Mouse (Mus musculus): Measurements from ENCODE around the gene Slc5a5. TPM values are rescaled to one million over a fixed set of nuclear protein-coding genes. Genes with fewer than 3 reads are reported as not detected.

Slc5a5 gene
- total and polyA plus RNA-seq, 3 experiments, result 0.04 to 0.26 (median 0.16) TPM

GRCm38 (mm10) chr8:70903112-70903511, 10.6 kb upstream of the Slc5a5 start:
- DNase-seq (ENCODE audit: extremely low read depth), result no peak
- H3K79me2 ChIP-seq (replicated peaks; ENCODE audit: control insufficient read depth, extremely low read depth, insufficient read depth, poor library complexity, severe bottlenecking), result peaks cover 11% of the 10 kb centered on the region
- no peak overlapping the region for H3K27ac ChIP-seq (ENCODE audit: insufficient read depth, low read depth)
- H3K9me3 ChIP-seq (replicated peaks; ENCODE audit: low read length), result no peaks in the 10 kb centered on the region
- in situ Hi-C loops (cut with MboI; ENCODE audit: low pct_ligation_motif_present, low pct_unique_long_range_greater_than_20kb, low sequenced_read_pairs) (no loop called here), dilution Hi-C loops (cut with MboI; ENCODE audit: extremely low pct_ligation_motif_present, extremely low pct_unique_long_range_greater_than_20kb, low sequenced_read_pairs) (no loop called here)
- no peaks in the 10 kb centered on the region for H3K27me3 ChIP-seq (replicated peaks)
- TF ChIP-seq SMC3 (IDR thresholded peaks at IDR 0.05; ENCODE audit: low read depth, low read length), result no peak
- TF ChIP-seq POLR2A (IDR thresholded peaks at IDR 0.05; ENCODE audit: low read depth, low read length), result no peak
- no peak for TF ChIP-seq MEF2A (IDR thresholded peaks at IDR 0.05; ENCODE audit: borderline replicate concordance, low read depth, low read length)
- no peak for TF ChIP-seq TCF12 (IDR thresholded peaks at IDR 0.05; ENCODE audit: low read depth, low read length)
- no peak for TF ChIP-seq E2F4 (IDR thresholded peaks at IDR 0.05; ENCODE audit: insufficient replicate concordance, low read depth, low read length)
- TF ChIP-seq USF1 (IDR thresholded peaks at IDR 0.05; ENCODE audit: low read depth, low read length), result no peak
- TF ChIP-seq MYC (IDR thresholded peaks at IDR 0.05; ENCODE audit: low read depth, low read length), result no peak
- TF ChIP-seq CTCF (conservative IDR thresholded peaks at IDR 0.05 in 1 of 2, IDR thresholded peaks at IDR 0.05 in 1 of 2; ENCODE audit: low read depth in 2 of 2, low read length in 2 of 2), result no peak
- no peak for TF ChIP-seq CHD1 (IDR thresholded peaks at IDR 0.05; ENCODE audit: low read depth, low read length)
- no peak for TF ChIP-seq GABPA (IDR thresholded peaks at IDR 0.05; ENCODE audit: insufficient replicate concordance, low read depth, low read length)
- no peak for TF ChIP-seq MAX (IDR thresholded peaks at IDR 0.05; ENCODE audit: low read length)
- no peak for TF ChIP-seq USF2 (conservative IDR thresholded peaks at IDR 0.05; ENCODE audit: low read depth, low read length)
- TF ChIP-seq ZMIZ1 (IDR thresholded peaks at IDR 0.05; ENCODE audit: low read depth, low read length), result no peak
- TF ChIP-seq ELF1 (IDR thresholded peaks at IDR 0.05; ENCODE audit: low read depth, low read length), result no peak
- no peak for TF ChIP-seq JUND (conservative IDR thresholded peaks at IDR 0.05; ENCODE audit: low read depth, low read length)
- no peak for TF ChIP-seq NRF1 (IDR thresholded peaks at IDR 0.05; ENCODE audit: low read depth, low read length)
- no peak for TF ChIP-seq IRF4 (IDR thresholded peaks at IDR 0.05; ENCODE audit: low read depth, low read length)
- peaks cover 0 to 4% of the 10 kb centered on the region in 2 experiments for H3K36me3 ChIP-seq (replicated peaks in 1 of 2; ENCODE audit: control insufficient read depth in 1 of 2, insufficient read depth in 1 of 2, low read length in 1 of 2)
- peaks cover 15 to 60% of the 10 kb centered on the region in 2 experiments for H3K4me1 ChIP-seq (ENCODE audit: control insufficient read depth in 1 of 2, insufficient read depth in 2 of 2)
- no peak overlapping the region for H3K4me3 ChIP-seq (replicated peaks in 1 of 3; ENCODE audit: low read depth in 2 of 3, low read length in 2 of 3, poor library complexity in 1 of 3)
- no peak overlapping the region for H3K4me2 ChIP-seq (ENCODE audit: insufficient read depth, low read depth, poor library complexity, severe bottlenecking)
- H3K9ac ChIP-seq (ENCODE audit: insufficient read depth, low read depth), result no peak overlapping the region

GRCm38 (mm10) chr8:70902211-70902610, 9.7 kb upstream of the Slc5a5 start:
- no peaks in the 10 kb centered on the region for H3K9me3 ChIP-seq (replicated peaks; ENCODE audit: low read length)
- H3K27me3 ChIP-seq (replicated peaks), result no peaks in the 10 kb centered on the region
- peaks cover 8% of the 10 kb centered on the region for H3K79me2 ChIP-seq (replicated peaks; ENCODE audit: control insufficient read depth, extremely low read depth, insufficient read depth, poor library complexity, severe bottlenecking)
- no peak overlapping the region for H3K9ac ChIP-seq (ENCODE audit: insufficient read depth, low read depth)
- in situ Hi-C loops (cut with MboI; ENCODE audit: low pct_ligation_motif_present, low pct_unique_long_range_greater_than_20kb, low sequenced_read_pairs) (no loop called here), dilution Hi-C loops (cut with MboI; ENCODE audit: extremely low pct_ligation_motif_present, extremely low pct_unique_long_range_greater_than_20kb, low sequenced_read_pairs) (no loop called here)
- H3K27ac ChIP-seq (ENCODE audit: insufficient read depth, low read depth), result no peak overlapping the region
- H3K4me2 ChIP-seq (ENCODE audit: insufficient read depth, low read depth, poor library complexity, severe bottlenecking), result no peak overlapping the region
- H3K4me1 ChIP-seq (ENCODE audit: control insufficient read depth in 1 of 2, insufficient read depth in 2 of 2), result peaks cover 15 to 54% of the 10 kb centered on the region in 2 experiments
- TF ChIP-seq CHD1 (IDR thresholded peaks at IDR 0.05; ENCODE audit: low read depth, low read length), result no peak
- no peak for TF ChIP-seq NELFE (IDR thresholded peaks at IDR 0.05; ENCODE audit: low read depth, low read length)
- TF ChIP-seq CTCF (conservative IDR thresholded peaks at IDR 0.05 in 1 of 2, IDR thresholded peaks at IDR 0.05 in 1 of 2; ENCODE audit: low read depth in 2 of 2, low read length in 2 of 2), result no peak
- TF ChIP-seq EP300 (IDR thresholded peaks at IDR 0.05; ENCODE audit: low read length), result no peak
- TF ChIP-seq RAD21 (IDR thresholded peaks at IDR 0.05; ENCODE audit: low read depth, low read length), result no peak
- no peak for TF ChIP-seq E2F4 (IDR thresholded peaks at IDR 0.05; ENCODE audit: insufficient replicate concordance, low read depth, low read length)
- no peak for TF ChIP-seq ZKSCAN1 (IDR thresholded peaks at IDR 0.05; ENCODE audit: borderline replicate concordance, low read depth, low read length)
- no peak for TF ChIP-seq JUN (IDR thresholded peaks at IDR 0.05; ENCODE audit: insufficient read depth, low read depth, low read length)
- TF ChIP-seq CHD2 (IDR thresholded peaks at IDR 0.05; ENCODE audit: low read length), result no peak
- TF ChIP-seq HCFC1 (IDR thresholded peaks at IDR 0.05; ENCODE audit: low read depth, low read length), result no peak
- TF ChIP-seq USF2 (conservative IDR thresholded peaks at IDR 0.05; ENCODE audit: low read depth, low read length), result no peak
- no peak for TF ChIP-seq IRF4 (IDR thresholded peaks at IDR 0.05; ENCODE audit: low read depth, low read length)
- TF ChIP-seq SMC3 (IDR thresholded peaks at IDR 0.05; ENCODE audit: low read depth, low read length), result no peak
- H3K36me3 ChIP-seq (replicated peaks in 1 of 2; ENCODE audit: control insufficient read depth in 1 of 2, insufficient read depth in 1 of 2, low read length in 1 of 2), result no peaks in the 10 kb centered on the region
- no peak for DNase-seq (ENCODE audit: extremely low read depth)
- H3K4me3 ChIP-seq (replicated peaks in 1 of 3; ENCODE audit: low read depth in 2 of 3, low read length in 2 of 3, poor library complexity in 1 of 3), result no peak overlapping the region
